Mouse (Mus musculus): ENCODE results near the gene 1700001O22Rik. TPM values are rescaled to one million over a fixed set of nuclear protein-coding genes. Genes with fewer than 3 reads are reported as not detected.

1700001O22Rik gene
- polyA plus RNA-seq, 1 experiment from 2014 or later: 2.6 TPM

- Histone ChIP-seq H3K27ac (no peak overlapping the region), H3K9ac (no peak overlapping the region), H3K4me3 (no peak overlapping the region), H3K4me1 (replicated peaks) (peaks cover 23% of the 10 kb centered on the region), H3K9me3 (replicated peaks) (no peaks in the 10 kb centered on the region), H3K4me2 (no peak overlapping the region), H3K36me3 (no peaks in the 10 kb centered on the region), H3K27me3 (no peaks in the 10 kb centered on the region)
- no peak for ATAC-seq (replicated peaks; ENCODE audit: insufficient number of reproducible peaks, insufficient read depth, low FRiP score, low read depth)
- 82% methylated on average over 4 of the region's 4 CpGs for WGBS
These were observed 55.8 kb downstream of the 1700001O22Rik start for GRCm38 (mm10) chr2:30747602-30748162.

Other genes with a start within 250 kb of the 1700001O22Rik start
- 1.1 and 1.5 TPM in 2 replicates for gene Cstad, start 208.6 kb downstream of the 1700001O22Rik start, polyA plus RNA-seq (2015; fragmentation: Nextera tagmentation; extraction: Ambion mirVana)
- gene Ntmt1, start 4.2 kb upstream of the 1700001O22Rik start, polyA plus RNA-seq (2015; fragmentation: Nextera tagmentation; extraction: Ambion mirVana): 75.8 and 77.2 TPM in 2 replicates
- gene Asb6, start 26.7 kb upstream of the 1700001O22Rik start, polyA plus RNA-seq (2015; fragmentation: Nextera tagmentation; extraction: Ambion mirVana): 17.2 and 22.4 TPM in 2 replicates
- gene Prrx2, start 31.3 kb upstream of the 1700001O22Rik start, polyA plus RNA-seq (2015; fragmentation: Nextera tagmentation; extraction: Ambion mirVana): 14.1 and 20.1 TPM in 2 replicates
- 2.6 and 4.4 TPM in 2 replicates for gene Ptges, start 126.2 kb upstream of the 1700001O22Rik start, polyA plus RNA-seq (2015; fragmentation: Nextera tagmentation; extraction: Ambion mirVana)
- gene Tor1b, start 149.3 kb upstream of the 1700001O22Rik start, polyA plus RNA-seq (2015; fragmentation: Nextera tagmentation; extraction: Ambion mirVana): 20.4 and 25.0 TPM in 2 replicates
- gene Tor1a, start 164.3 kb upstream of the 1700001O22Rik start, polyA plus RNA-seq (2015; fragmentation: Nextera tagmentation; extraction: Ambion mirVana): 45.9 and 49.4 TPM in 2 replicates
- gene BC005624, start 178.5 kb upstream of the 1700001O22Rik start, polyA plus RNA-seq (2015; fragmentation: Nextera tagmentation; extraction: Ambion mirVana): 33.3 and 38.4 TPM in 2 replicates
- 38.5 and 42.9 TPM in 2 replicates for gene Usp20, start 178.6 kb upstream of the 1700001O22Rik start, polyA plus RNA-seq (2015; fragmentation: Nextera tagmentation; extraction: Ambion mirVana)